Mouse (Mus musculus): ENCODE results near the gene Olfr578. TPM values are rescaled to one million over a fixed set of nuclear protein-coding genes. Genes with fewer than 3 reads are reported as not detected.

Olfr578 gene
- polyA plus RNA-seq (2016; fragmentation: Nextera tagmentation; extraction: Ambion mirVana), result not detected in 2 replicates

DNA sequence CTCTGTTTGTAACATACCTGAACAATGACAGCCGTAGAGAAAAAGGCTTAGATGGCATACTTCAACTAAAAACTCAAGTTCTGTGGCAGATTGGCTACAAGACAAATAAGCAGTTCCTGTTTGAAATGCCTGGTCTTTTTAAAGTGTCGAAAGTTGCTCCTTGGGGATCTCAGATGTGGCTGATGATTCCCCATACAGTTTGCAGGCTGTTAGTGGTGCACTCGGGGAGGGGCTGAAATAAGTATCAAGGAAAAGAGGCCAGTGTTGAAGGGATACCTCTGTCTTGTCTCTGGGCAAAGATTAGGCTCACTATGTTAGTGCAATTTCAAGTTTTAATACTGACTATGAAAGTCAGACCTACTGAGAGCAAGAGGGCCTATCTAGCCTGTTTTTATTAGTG, at the start of gene Olfr578:
Gene Olfr578 (minus strand): TSS at position 101 of the 400 bp plus-strand sequence.
- Histone ChIP-seq H3K4me3 (replicated peaks) (no peak within 1 kb of the TSS), H3K36me3 (no peaks in the 10 kb centered on the region), H3K27ac (no peak within 1 kb of the TSS), H3K9me3 (no peaks in the 10 kb centered on the region), H3K4me2 (no peak within 1 kb of the TSS), H3K27me3 (no peaks in the 10 kb centered on the region), H3K4me1 (replicated peaks) (no peaks in the 10 kb centered on the region), H3K9ac (replicated peaks) (no peak within 1 kb of the TSS)
- ATAC-seq (ENCODE audit: insufficient number of reproducible peaks, insufficient read depth, low FRiP score, low TSS enrichment, low read depth), result no peak
- WGBS, result 74% methylated on average over 3 of the region's 3 CpGs

DNA sequence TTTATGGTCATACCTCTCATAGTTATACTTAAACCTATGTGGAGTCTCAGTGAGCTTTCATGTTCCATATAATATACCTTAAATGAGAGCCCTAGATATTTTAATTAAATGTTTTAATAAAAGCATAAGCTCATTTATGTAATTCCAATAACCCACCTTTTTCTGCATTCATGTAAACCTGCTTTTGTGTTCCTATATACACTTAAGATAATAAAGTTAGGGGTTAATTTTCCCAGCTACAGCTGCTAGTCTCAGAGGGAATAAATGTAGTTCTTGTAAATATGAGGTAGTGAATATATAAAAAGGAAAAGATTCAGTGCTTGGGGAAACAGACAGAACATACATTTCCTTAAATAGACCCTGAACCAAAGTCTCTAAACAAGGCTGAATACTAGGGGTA, 48.6 kb upstream of the Olfr578 start, which contains the start of gene Olfr582:
Gene Olfr582 (plus strand): TSS at position 301 of the 400 bp plus-strand sequence.
- no peaks in the 10 kb centered on the region for H3K27me3 ChIP-seq
- H3K27ac ChIP-seq, result no peak within 1 kb of the TSS
- no peak within 1 kb of the TSS for H3K4me2 ChIP-seq
- no peak within 1 kb of the TSS for H3K4me3 ChIP-seq (replicated peaks)
- no peaks in the 10 kb centered on the region for H3K9me3 ChIP-seq
- H3K9ac ChIP-seq (replicated peaks), result no peak within 1 kb of the TSS
- H3K4me1 ChIP-seq (replicated peaks), result no peaks in the 10 kb centered on the region
- no peak for ATAC-seq (ENCODE audit: insufficient number of reproducible peaks, insufficient read depth, low FRiP score, low TSS enrichment, low read depth)
- H3K36me3 ChIP-seq, result no peaks in the 10 kb centered on the region

DNA sequence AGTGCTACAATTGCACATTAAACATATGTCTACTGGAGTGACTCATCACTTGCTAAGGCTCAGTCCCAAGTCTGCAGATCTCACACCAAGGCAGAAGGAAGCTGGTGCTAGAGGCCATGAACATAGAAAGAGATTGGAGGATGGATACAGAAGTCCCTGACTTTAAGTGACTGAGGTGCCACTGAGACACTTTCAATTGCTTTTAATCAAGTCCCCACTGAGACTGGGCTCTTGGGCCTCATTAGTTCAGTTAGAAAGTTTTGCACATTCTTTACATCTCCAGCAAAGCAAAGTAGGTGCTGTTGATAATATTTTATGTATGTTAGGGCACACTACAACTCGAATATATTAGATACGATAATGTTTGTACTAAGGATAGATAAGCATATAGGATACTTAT, 13.3 kb downstream of the Olfr578 start, which contains the start of gene Olfr577:
Gene Olfr577 (minus strand): TSS at position 101 of the 400 bp plus-strand sequence.
- Histone ChIP-seq H3K4me3 (replicated peaks) (no peak within 1 kb of the TSS), H3K4me2 (no peak within 1 kb of the TSS), H3K27ac (no peak within 1 kb of the TSS), H3K4me1 (replicated peaks) (no peaks in the 10 kb centered on the region), H3K9ac (replicated peaks) (no peak within 1 kb of the TSS), H3K36me3 (no peaks in the 10 kb centered on the region), H3K9me3 (no peaks in the 10 kb centered on the region), H3K27me3 (no peaks in the 10 kb centered on the region)
- no peak for ATAC-seq (ENCODE audit: insufficient number of reproducible peaks, insufficient read depth, low FRiP score, low TSS enrichment, low read depth)
- WGBS, result 84% methylated on average over 2 of the region's 2 CpGs

DNA sequence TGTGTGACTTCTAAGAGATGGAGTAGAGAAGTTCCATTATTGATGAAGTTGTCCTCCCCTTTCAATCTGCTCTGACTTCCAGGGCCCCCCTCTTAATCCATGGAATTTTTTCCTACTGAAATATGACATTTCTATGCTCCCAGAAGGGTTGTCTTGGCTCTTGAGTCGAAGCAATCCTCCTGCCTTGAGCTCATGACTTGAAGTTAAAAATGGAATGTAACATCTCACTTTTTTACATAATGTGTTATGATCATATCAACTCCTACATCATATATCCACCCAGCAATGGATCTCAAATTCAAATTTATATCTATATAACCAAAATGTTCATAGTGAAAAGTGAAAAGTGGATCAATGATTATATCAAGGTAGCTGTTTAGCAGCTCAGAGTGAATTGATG, 14.7 kb downstream of the Olfr578 start:
- 56% methylated on average over 1 of the region's 1 CpGs for WGBS
- no peaks in the 10 kb centered on the region for H3K4me1 ChIP-seq (replicated peaks)

DNA sequence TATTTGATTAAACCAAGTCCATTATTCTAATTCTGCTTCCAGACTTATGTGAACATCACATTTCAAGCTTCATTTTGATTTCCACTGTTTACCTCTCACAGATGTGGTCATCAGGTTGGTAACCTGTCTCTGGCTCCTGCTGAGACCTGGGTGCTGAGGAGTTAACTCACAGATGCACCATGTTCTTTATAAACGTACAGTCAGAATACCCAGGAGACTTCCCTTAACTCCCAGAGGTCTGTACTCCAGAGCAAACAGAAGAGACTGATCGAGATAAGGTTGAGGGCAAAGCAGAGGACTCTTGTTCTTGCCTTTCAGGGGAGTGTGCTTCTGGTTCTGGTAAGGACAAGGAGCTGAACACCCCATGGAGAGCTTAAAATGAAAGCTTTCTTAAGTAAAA, 26.8 kb downstream of the Olfr578 start, which contains the start of gene Olfr576:
Gene Olfr576 (plus strand): TSS at position 301 of the 400 bp plus-strand sequence.
- no peak within 1 kb of the TSS for H3K27ac ChIP-seq
- no peaks in the 10 kb centered on the region for H3K4me1 ChIP-seq (replicated peaks)
- 59% methylated on average over 2 of the region's 2 CpGs for WGBS

More for the DNA sequence above, 14.7 kb downstream of the Olfr578 start:
- Histone ChIP-seq H3K9me3 (no peaks in the 10 kb centered on the region), H3K36me3 (no peaks in the 10 kb centered on the region), H3K27me3 (no peaks in the 10 kb centered on the region), H3K27ac (no peak overlapping the region), H3K9ac (replicated peaks) (no peak overlapping the region), H3K4me2 (no peak overlapping the region), H3K4me3 (replicated peaks) (no peak overlapping the region)
- ATAC-seq (ENCODE audit: insufficient number of reproducible peaks, insufficient read depth, low FRiP score, low TSS enrichment, low read depth), result no peak

DNA sequence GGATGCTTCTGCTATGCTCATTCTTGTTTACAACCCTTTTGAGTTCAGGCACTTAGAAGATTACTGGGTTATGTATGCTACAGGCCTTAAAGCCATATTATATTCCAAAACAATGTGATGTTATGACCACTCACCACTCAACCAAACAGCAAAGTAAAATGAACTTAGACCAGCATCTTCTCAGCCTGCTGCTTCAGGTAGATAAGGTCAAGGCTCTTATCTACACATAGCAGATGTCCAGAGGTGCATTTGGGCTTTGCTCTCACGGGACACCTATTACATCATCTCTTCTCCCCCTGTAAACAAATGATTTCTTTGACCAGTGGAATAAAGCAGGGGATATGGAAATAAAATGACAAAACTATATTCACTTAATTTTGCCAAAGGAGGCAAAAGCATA, 30.5 kb downstream of the Olfr578 start, which contains the start of gene Olfr575:
Gene Olfr575 (minus strand): TSS at position 183 of the 400 bp plus-strand sequence.
- no peak for ATAC-seq (ENCODE audit: insufficient number of reproducible peaks, insufficient read depth, low FRiP score, low TSS enrichment, low read depth)
- 68% methylated on average over 1 of the region's 1 CpGs for WGBS
- H3K27me3 ChIP-seq, result no peaks in the 10 kb centered on the region
- H3K36me3 ChIP-seq, result no peaks in the 10 kb centered on the region
- H3K9me3 ChIP-seq, result no peaks in the 10 kb centered on the region
- H3K4me2 ChIP-seq, result no peak within 1 kb of the TSS
- H3K9ac ChIP-seq (replicated peaks), result no peak within 1 kb of the TSS
- H3K4me1 ChIP-seq (replicated peaks), result no peaks in the 10 kb centered on the region
- H3K27ac ChIP-seq, result no peak within 1 kb of the TSS
- H3K4me3 ChIP-seq (replicated peaks), result no peak within 1 kb of the TSS

More for the DNA sequence above, 26.8 kb downstream of the Olfr578 start, which contains the start of gene Olfr576:
- no peak within 1 kb of the TSS for H3K4me2 ChIP-seq
- no peaks in the 10 kb centered on the region for H3K36me3 ChIP-seq
- ATAC-seq (ENCODE audit: insufficient number of reproducible peaks, insufficient read depth, low FRiP score, low TSS enrichment, low read depth), result no peak
- H3K27me3 ChIP-seq, result no peaks in the 10 kb centered on the region
- no peaks in the 10 kb centered on the region for H3K9me3 ChIP-seq
- no peak within 1 kb of the TSS for H3K4me3 ChIP-seq (replicated peaks)
- no peak within 1 kb of the TSS for H3K9ac ChIP-seq (replicated peaks)

GRCm38 (mm10) chr7:102958137-102958536, 31.0 kb downstream of the Olfr578 start:
- no peak for ATAC-seq (ENCODE audit: insufficient number of reproducible peaks, insufficient read depth, low FRiP score, low TSS enrichment, low read depth)
- no peak overlapping the region for H3K9ac ChIP-seq (replicated peaks)
- H3K9me3 ChIP-seq, result no peaks in the 10 kb centered on the region
- no peaks in the 10 kb centered on the region for H3K4me1 ChIP-seq (replicated peaks)
- H3K36me3 ChIP-seq, result no peaks in the 10 kb centered on the region
- H3K27me3 ChIP-seq, result no peaks in the 10 kb centered on the region
- H3K4me2 ChIP-seq, result no peak overlapping the region
- 75% methylated on average over 3 of the region's 3 CpGs for WGBS
- no peak overlapping the region for H3K27ac ChIP-seq
- H3K4me3 ChIP-seq (replicated peaks), result no peak overlapping the region

DNA sequence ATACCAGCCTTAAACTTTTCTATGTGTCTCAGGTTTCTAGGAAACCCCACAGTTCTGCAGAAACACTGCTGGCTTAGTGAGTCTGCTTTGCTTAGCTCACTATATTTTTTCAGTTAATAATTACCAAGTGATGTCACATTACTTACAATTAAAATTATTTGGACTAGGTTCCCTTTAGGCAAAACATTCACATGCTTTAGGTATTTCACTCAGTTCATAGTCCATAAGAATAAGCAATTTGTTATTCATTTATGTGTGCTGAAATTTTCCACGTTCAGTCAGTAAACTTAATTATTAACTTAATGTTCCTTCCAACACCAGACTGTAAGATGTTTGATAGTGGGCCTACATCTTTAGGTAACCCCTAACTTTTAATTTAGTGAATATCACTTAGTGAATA, 38.4 kb downstream of the Olfr578 start:
- no peak overlapping the region for H3K4me3 ChIP-seq (replicated peaks)
- no peak overlapping the region for H3K27ac ChIP-seq
- no peaks in the 10 kb centered on the region for H3K4me1 ChIP-seq (replicated peaks)
- H3K4me2 ChIP-seq, result no peak overlapping the region
- no peaks in the 10 kb centered on the region for H3K9me3 ChIP-seq
- H3K27me3 ChIP-seq, result no peaks in the 10 kb centered on the region
- H3K9ac ChIP-seq (replicated peaks), result no peak overlapping the region
- WGBS, result 66% methylated on average over 1 of the region's 1 CpGs
- no peak for ATAC-seq (ENCODE audit: insufficient number of reproducible peaks, insufficient read depth, low FRiP score, low TSS enrichment, low read depth)
- no peaks in the 10 kb centered on the region for H3K36me3 ChIP-seq

GRCm38 (mm10) chr7:102948167-102948566, 41.0 kb downstream of the Olfr578 start, which contains the start of gene Olfr574:
Gene Olfr574, plus strand, starts transcription at chr7:102948467.
- Histone ChIP-seq H3K36me3 (no peaks in the 10 kb centered on the region), H3K27me3 (no peaks in the 10 kb centered on the region), H3K9ac (replicated peaks) (no peak within 1 kb of the TSS), H3K9me3 (no peaks in the 10 kb centered on the region), H3K4me1 (replicated peaks) (no peaks in the 10 kb centered on the region), H3K4me2 (no peak within 1 kb of the TSS), H3K4me3 (replicated peaks) (no peak within 1 kb of the TSS), H3K27ac (no peak within 1 kb of the TSS)
- ATAC-seq (ENCODE audit: insufficient number of reproducible peaks, insufficient read depth, low FRiP score, low TSS enrichment, low read depth), result no peak
- WGBS, result 81% methylated on average over 1 of the region's 1 CpGs

- no peaks in the 10 kb centered on the region for H3K36me3 ChIP-seq
- 80% methylated on average over 1 of the region's 1 CpGs for WGBS
- H3K9ac ChIP-seq (replicated peaks), result no peak overlapping the region
- H3K4me1 ChIP-seq (replicated peaks), result no peaks in the 10 kb centered on the region
- no peaks in the 10 kb centered on the region for H3K27me3 ChIP-seq
- no peaks in the 10 kb centered on the region for H3K9me3 ChIP-seq
- no peak overlapping the region for H3K27ac ChIP-seq
- ATAC-seq (ENCODE audit: insufficient number of reproducible peaks, insufficient read depth, low FRiP score, low TSS enrichment, low read depth), result no peak
- H3K4me3 ChIP-seq (replicated peaks), result no peak overlapping the region
- H3K4me2 ChIP-seq, result no peak overlapping the region
Observed at GRCm38 (mm10) chr7:102943417-102943816, 45.7 kb downstream of the Olfr578 start.

DNA sequence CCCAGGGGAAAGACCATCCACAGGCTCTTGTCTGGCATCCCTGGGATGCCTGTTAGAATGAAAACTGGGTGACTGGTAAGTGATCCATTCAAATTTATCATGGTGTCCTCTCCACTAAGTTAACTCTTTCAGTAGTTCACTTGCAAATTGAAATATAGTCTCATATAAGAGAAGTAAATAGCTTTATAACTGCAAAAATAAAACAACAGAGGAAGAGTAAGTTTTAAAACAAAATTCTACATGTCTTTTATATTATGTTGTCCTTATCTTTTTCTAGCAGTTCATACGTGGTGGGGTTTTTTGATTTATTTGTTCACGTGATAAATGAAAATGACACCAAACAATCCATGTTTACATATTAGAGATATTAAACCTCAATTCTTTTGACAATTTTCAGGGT, 46.6 kb downstream of the Olfr578 start, which contains the start of gene Olfr573-ps1:
Gene Olfr573-ps1 (minus strand): TSS at position 101 of the 400 bp plus-strand sequence.
- H3K4me2 ChIP-seq, result no peak within 1 kb of the TSS
- no peaks in the 10 kb centered on the region for H3K9me3 ChIP-seq
- no peak within 1 kb of the TSS for H3K27ac ChIP-seq
- H3K27me3 ChIP-seq, result no peaks in the 10 kb centered on the region
- H3K9ac ChIP-seq (replicated peaks), result no peak within 1 kb of the TSS
- no peaks in the 10 kb centered on the region for H3K4me1 ChIP-seq (replicated peaks)
- WGBS, result 91% methylated on average over 2 of the region's 2 CpGs
- ATAC-seq (ENCODE audit: insufficient number of reproducible peaks, insufficient read depth, low FRiP score, low TSS enrichment, low read depth), result no peak
- H3K36me3 ChIP-seq, result no peaks in the 10 kb centered on the region
- no peak within 1 kb of the TSS for H3K4me3 ChIP-seq (replicated peaks)
